19 mouse cellular contexts compared by ENCODE assay signal in the genomic region with DNA sequence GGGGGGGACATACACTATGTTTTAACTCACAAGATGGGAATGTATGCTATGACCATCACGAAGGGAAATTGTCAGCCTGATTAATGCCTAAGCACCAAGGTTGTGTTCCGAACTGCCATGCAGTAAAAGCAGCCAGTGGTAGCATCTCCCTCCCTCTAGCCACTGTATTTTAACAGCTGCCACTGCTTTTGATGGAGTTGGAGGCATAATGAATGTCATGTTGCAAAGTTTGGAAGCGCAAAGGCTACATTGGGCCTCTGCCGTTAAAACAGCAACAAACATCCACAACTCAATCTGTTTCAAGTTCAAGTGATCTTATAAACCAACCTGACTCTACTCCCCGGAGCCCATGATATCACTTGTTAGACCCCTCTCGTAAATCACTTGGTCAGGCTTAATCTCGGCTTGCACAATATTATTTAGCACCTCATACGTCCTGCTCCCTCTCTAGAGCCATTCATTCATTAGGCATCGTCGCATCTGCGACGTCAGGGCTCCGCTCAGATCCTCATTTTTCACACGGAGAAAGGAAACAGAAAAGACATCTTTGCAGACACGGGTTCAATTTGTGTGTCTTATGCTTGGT.
"Had no signal": no experiment of that assay in that cellular context is flagged by ENCODE, and none has a peak within 500 bp of the region (broad histone marks: within the 10 kb centered on the region; RNA-seq: fewer than 3 reads in every experiment).

No protein-coding gene starts in this region.

- ATAC-seq: liver, postnatal 0 days; midbrain, embryonic 16.5 days had no signal

- H3K27ac ChIP-seq: liver, embryonic 13.5 days; liver, embryonic 15.5 days; lung, embryonic 15.5 days; macrophage; midbrain, embryonic 10.5 days; midbrain, embryonic 12.5 days; neural tube, embryonic 12.5 days; stomach, embryonic 15.5 days; stomach, postnatal 0 days had no signal

- H3K4me3 ChIP-seq: liver, embryonic 13.5 days; liver, embryonic 15.5 days; lung, embryonic 15.5 days; megakaryocyte, embryonic 14.5 days; midbrain, embryonic 10.5 days; midbrain, embryonic 12.5 days; neural tube, embryonic 12.5 days; stomach, embryonic 15.5 days had no signal

- H3K9ac ChIP-seq: liver, embryonic 13.5 days; liver, embryonic 15.5 days; liver, postnatal 0 days; lung, embryonic 15.5 days; midbrain, embryonic 12.5 days; neural tube, embryonic 12.5 days; stomach, embryonic 15.5 days had no signal

- H3K9me3 ChIP-seq: liver, embryonic 13.5 days; liver, embryonic 15.5 days; lung, embryonic 15.5 days; megakaryocyte, embryonic 14.5 days; midbrain, embryonic 10.5 days; midbrain, embryonic 12.5 days; neural tube, embryonic 12.5 days; stomach, embryonic 15.5 days had no signal

- H3K4me1 ChIP-seq: liver, embryonic 13.5 days; liver, embryonic 15.5 days; lung, embryonic 15.5 days; megakaryocyte, embryonic 14.5 days; midbrain, embryonic 10.5 days; midbrain, embryonic 12.5 days; neural tube, embryonic 12.5 days; stomach, embryonic 15.5 days had no signal

- DNase-seq: liver, embryonic 13.5 days; liver, postnatal 0 days; lung, postnatal 14 days; lung, postnatal 36 days; midbrain, embryonic 14.5 days; right cerebral cortex, postnatal 14 days; thymus, adult 2 months; thymus, postnatal 25 days; thymus, postnatal 4 days had no signal

- H3K27me3 ChIP-seq: liver, embryonic 13.5 days; liver, embryonic 15.5 days; midbrain, embryonic 12.5 days; neural tube, embryonic 12.5 days had no signal

- H3K36me3 ChIP-seq: liver, embryonic 13.5 days; liver, embryonic 15.5 days; lung, embryonic 15.5 days; midbrain, embryonic 10.5 days; midbrain, embryonic 12.5 days; neural tube, embryonic 12.5 days; stomach, embryonic 15.5 days had no signal

- H3K4me2 ChIP-seq: liver, embryonic 13.5 days; liver, embryonic 15.5 days; lung, embryonic 15.5 days; midbrain, embryonic 12.5 days; neural tube, embryonic 12.5 days; stomach, embryonic 15.5 days had no signal
